19 mouse cellular contexts compared by ENCODE assay signal in the genomic region with DNA sequence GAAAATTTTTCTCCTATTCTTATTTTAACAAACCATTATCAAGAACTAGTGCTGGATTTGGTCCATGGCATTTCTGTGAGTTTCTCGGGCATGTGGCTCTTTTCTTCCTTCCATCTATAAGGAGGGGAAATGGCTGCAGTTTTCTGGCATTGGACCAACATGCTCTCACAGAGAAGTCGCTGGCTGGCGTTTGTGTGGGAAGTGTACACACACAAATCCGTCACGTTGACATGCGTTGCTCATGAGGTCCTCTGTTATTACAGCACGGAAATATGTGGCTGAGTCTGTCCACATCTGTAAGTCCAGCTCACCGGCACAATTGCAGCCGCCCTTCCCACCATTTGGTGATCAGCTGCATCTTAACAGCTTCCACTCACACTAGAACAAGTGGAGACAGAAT. TPM values are rescaled to one million over a fixed set of nuclear protein-coding genes. Genes with fewer than 3 reads are reported as not detected.
DNase-seq lines count a peak whose midpoint lies in the region; ATAC-seq and TF ChIP-seq lines count a peak whose summit lies in the region.
"Had no signal": no experiment of that assay in that cellular context is flagged by ENCODE, and none has a peak within 500 bp of the region (broad histone marks: within the 10 kb centered on the region; RNA-seq: fewer than 3 reads in every experiment).

No protein-coding gene starts in this region.

- H3K9me3 ChIP-seq in forebrain, embryonic 10.5 days = peaks cover 9% of the 10 kb centered on the region; the same call in 1 of the 2 replicates
- 0 out of 2 replicates have a peak, but pooled peaks cover 7% of the 10 kb centered on the region for H3K9me3 ChIP-seq in forebrain, embryonic 13.5 days (replicated peaks)
- H3K9me3 ChIP-seq: forebrain, embryonic 12.5 days; heart, embryonic 10.5 days; hindbrain, embryonic 15.5 days had no signal

- H3K36me3 ChIP-seq in forebrain, embryonic 10.5 days (replicated peaks) = no peaks in the 10 kb centered on the region
- no peaks in the 10 kb centered on the region for H3K36me3 ChIP-seq in forebrain, embryonic 13.5 days (ENCODE audit: poor library complexity, severe bottlenecking)
- no peaks in the 10 kb centered on the region for H3K36me3 ChIP-seq in thymus, adult 2 months (ENCODE audit: control insufficient read depth, insufficient read depth, low read length)
- H3K36me3 ChIP-seq: forebrain, embryonic 12.5 days; heart, embryonic 10.5 days; hindbrain, embryonic 15.5 days had no signal

- no peak overlapping the region for H3K9ac ChIP-seq in forebrain, embryonic 13.5 days
- H3K9ac ChIP-seq: forebrain, embryonic 12.5 days; hindbrain, embryonic 15.5 days had no signal

- H3K27ac ChIP-seq in forebrain, embryonic 10.5 days = peak overlapping the region; percentile 51; the same call in 1 of the 2 replicates
- no peak overlapping the region; the same call in 1 of the 2 replicates for H3K27ac ChIP-seq in forebrain, embryonic 13.5 days
- no peak overlapping the region for H3K27ac ChIP-seq in thymus, adult 2 months (ENCODE audit: control insufficient read depth, insufficient read depth, low read length)
- H3K27ac ChIP-seq: forebrain, embryonic 12.5 days; heart, embryonic 10.5 days; hindbrain, embryonic 15.5 days; macrophage had no signal

- H3K4me3 ChIP-seq in forebrain, embryonic 10.5 days = no peak overlapping the region
- H3K4me3 ChIP-seq in forebrain, embryonic 13.5 days = no peak overlapping the region
- H3K4me3 ChIP-seq in thymus, adult 2 months (ENCODE audit: control insufficient read depth, insufficient read depth, low read length) = no peak overlapping the region
- H3K4me3 ChIP-seq: forebrain, embryonic 12.5 days; heart, embryonic 10.5 days; hindbrain, embryonic 15.5 days had no signal

- H3K4me2 ChIP-seq in forebrain, embryonic 13.5 days = no peak overlapping the region; the same call in 1 of the 2 replicates
- H3K4me2 ChIP-seq: forebrain, embryonic 12.5 days; hindbrain, embryonic 15.5 days had no signal

- no peak for DNase-seq in forebrain, embryonic 10.5 days (ENCODE audit: extremely low spot score, low spot score)
- DNase-seq in kidney, postnatal 4 days = peak; percentile 21 to 44
- DNase-seq in kidney, adult 8-10 months = no peak
- DNase-seq in right cerebral cortex, adult 18-20 months = peak; percentile 7
- no peak for DNase-seq in right cerebral cortex, postnatal 25 days
- no peak for DNase-seq in thymus, adult 2 months
- DNase-seq: cerebellum, adult 2 months had no signal

- ATAC-seq in forebrain, embryonic 13.5 days = no peak
- no peak for ATAC-seq in erythroblast, adult 5-6 weeks (replicated peaks; ENCODE audit: low FRiP score, poor library complexity, severe bottlenecking)

- no peak for TF ChIP-seq CTCF in thymus, adult 2 months (IDR thresholded peaks at IDR 0.05; ENCODE audit: borderline replicate concordance, control insufficient read depth, extremely low read depth, insufficient read depth, low read length, poor library complexity)

- 92% methylated on average over 9 of the region's 9 CpGs for WGBS in forebrain, embryonic 10.5 days
- WGBS in forebrain, embryonic 13.5 days = 59% methylated on average over 9 of the region's 9 CpGs
- 28% methylated on average over 9 of the region's 9 CpGs for WGBS in thymus, adult 2 months

- H3K4me1 ChIP-seq in forebrain, embryonic 10.5 days = no peaks in the 10 kb centered on the region
- peaks cover 13% of the 10 kb centered on the region; the same call in 1 of the 2 replicates for H3K4me1 ChIP-seq in forebrain, embryonic 13.5 days
- H3K4me1 ChIP-seq in thymus, adult 2 months (replicated peaks; ENCODE audit: control insufficient read depth, insufficient read depth, low read length) = no peaks in the 10 kb centered on the region
- H3K4me1 ChIP-seq: forebrain, embryonic 12.5 days; heart, embryonic 10.5 days had no signal

- no peak for TF ChIP-seq POLR2A in thymus, adult 2 months (IDR thresholded peaks at IDR 0.05; ENCODE audit: control insufficient read depth, extremely low read depth, insufficient read depth, low read length, poor library complexity)

- peaks cover 5% of the 10 kb centered on the region; the same call in 1 of the 2 replicates for H3K27me3 ChIP-seq in forebrain, embryonic 10.5 days (ENCODE audit: poor library complexity, severe bottlenecking)
- H3K27me3 ChIP-seq in forebrain, embryonic 13.5 days = no peaks in the 10 kb centered on the region
- no peaks in the 10 kb centered on the region for H3K27me3 ChIP-seq in thymus, adult 2 months (ENCODE audit: control insufficient read depth, insufficient read depth, low read length)
- H3K27me3 ChIP-seq: hindbrain, embryonic 15.5 days had no signal

RNA-seq across cellular contexts. Expression of a gene that starts 37.2 kb away (rescaled TPM):
- not detected in 2 replicates for polyA plus RNA-seq in forebrain, embryonic 10.5 days (2016; fragmentation: Nextera tagmentation; extraction: Ambion mirVana)
- not detected in 2 replicates for polyA plus RNA-seq in forebrain, embryonic 13.5 days (2015; fragmentation: Nextera tagmentation; extraction: Ambion mirVana)
- not detected in 2 replicates for polyA plus RNA-seq in thymus, adult 2 months (2012; rRNA removed)
- not detected in 2 replicates for total RNA-seq in erythroblast, adult 5-6 weeks (2015; ENCODE audit: low replicate concordance)
- total RNA-seq in erythroblast, adult 5-6 weeks (2017; ENCODE audit: low replicate concordance) = not detected in 2 replicates
- total RNA-seq: gastrocnemius, adult 8-10 months; layer of hippocampus, postnatal 25 days; liver, adult 2 months; MEL; neutrophil, adult 5-6 weeks had no signal
- polyA plus RNA-seq: cerebellum, adult 2 months; forebrain, embryonic 12.5 days; heart, embryonic 10.5 days; hindbrain, embryonic 15.5 days; liver, adult 2 months; macrophage; small intestine, adult 2 months had no signal

Comparison
In these comparisons a context has a peak if more than half of its experiments do, and no peak if none do; other contexts are left out.
1. DNase-seq: peak in kidney, postnatal 4 days (2 of 2) and right cerebral cortex, adult 18-20 months (single experiment); none in forebrain, embryonic 10.5 days (single experiment), kidney, adult 8-10 months (0 of 2), right cerebral cortex, postnatal 25 days (single experiment) and thymus, adult 2 months (single experiment).